Mouse (Mus musculus) adrenal gland, postnatal 25 days (tissue): ENCODE data around the gene Gfap. TPM values are rescaled to one million over a fixed set of nuclear protein-coding genes. Genes with fewer than 3 reads are reported as not detected.

Source experiments
- DNase-seq: peaks from one replicate; pipeline ENCODE4 v3.0.0; 2021; ENCODE audit warnings: mixed read lengths
- total RNA-seq: library from RNA; stranded (reverse); gene quantifications from 2 replicates; pipeline ENCODE4 v1.2.3, GENCODE M21; 2021

Gene Gfap
- total RNA-seq, 1 experiment from 2014 or later: 0.36 TPM

DNA sequence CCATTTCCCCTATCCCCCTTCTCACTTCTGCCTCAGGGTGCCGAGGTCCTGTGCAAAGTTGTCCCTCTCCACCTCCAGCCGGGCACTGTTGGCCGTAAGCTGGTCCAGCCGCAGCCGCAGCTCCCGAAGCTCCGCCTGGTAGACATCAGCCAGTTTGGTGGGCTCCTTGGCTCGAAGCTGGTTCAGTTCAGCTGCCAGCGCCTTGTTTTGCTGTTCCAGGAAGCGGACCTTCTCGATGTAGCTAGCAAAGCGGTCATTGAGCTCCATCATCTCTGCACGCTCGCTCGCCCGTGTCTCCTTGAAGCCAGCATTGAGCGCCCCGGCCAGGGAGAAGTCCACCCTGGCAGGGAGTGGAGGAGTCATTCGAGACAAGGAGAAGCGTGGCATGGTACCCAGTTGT is 4.1 kb downstream of the Gfap start:
- no peak for DNase-seq

DNA sequence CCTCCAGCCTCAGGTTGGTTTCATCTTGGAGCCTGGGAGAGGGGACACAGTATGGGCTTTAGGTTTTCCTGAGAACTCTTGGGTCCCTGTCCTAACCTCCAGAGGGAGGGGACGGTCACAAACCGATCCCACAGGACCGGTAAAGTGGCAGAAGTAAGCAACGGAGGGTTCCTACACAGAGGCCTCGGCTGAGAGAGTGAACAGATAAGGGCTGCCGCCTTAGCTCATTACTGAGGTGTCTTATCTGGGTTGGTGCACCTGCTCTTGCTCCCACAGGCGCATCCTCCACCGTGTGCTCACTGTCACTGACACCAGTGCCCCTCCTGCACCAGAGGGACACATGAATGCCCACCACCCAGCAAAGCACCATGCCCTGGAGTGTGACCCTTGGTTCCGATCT is 4.9 kb downstream of the Gfap start:
- no peak for DNase-seq

- DNase-seq: no peak
These were observed 6.0 kb downstream of the Gfap start for GRCm38 (mm10) chr11:102894716-102895115.

GRCm38 (mm10) chr11:102893015-102893651 is 7.6 kb downstream of the Gfap start:
- peak; percentile 55 for DNase-seq

DNA sequence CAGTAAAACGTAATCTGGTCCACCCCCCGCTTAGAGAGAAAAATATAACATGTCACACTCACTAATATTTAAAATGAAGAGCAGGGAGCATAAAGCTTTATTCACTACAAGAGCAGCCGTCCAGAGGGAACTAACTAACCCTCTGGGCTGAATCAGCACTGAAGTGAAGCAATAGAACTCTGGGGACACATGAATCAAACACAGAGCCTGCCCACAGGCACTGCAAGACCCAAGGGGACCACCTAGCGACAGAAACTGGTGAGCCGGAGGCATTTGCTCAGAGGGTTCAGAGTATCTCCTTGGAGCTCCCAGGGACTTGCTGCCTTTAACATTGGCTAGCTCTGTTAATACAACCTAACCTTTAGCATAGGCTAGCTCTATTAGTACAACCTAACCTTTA is 10.6 kb downstream of the Gfap start:
- no peak for DNase-seq

DNA sequence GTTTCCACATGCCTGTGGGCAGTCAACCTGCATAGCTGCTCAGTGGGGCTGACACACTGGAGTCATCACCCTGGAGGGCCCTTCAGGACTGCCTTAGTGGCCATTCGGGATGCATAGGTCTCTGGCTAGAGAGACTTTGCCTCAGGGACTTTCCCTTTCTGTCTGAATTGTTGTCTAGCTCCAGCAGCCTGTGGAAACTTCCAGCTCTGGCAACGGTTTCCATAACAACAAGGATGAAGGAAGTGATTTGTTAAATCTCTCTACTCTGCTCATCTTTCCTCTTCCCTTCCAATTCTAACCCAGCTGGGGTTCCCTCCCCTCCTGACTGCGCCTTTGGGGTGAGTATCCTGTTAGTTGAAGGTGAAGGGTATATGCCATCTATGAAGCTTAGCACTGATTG is 12.6 kb downstream of the Gfap start:
- no peak for DNase-seq

- no peak for DNase-seq
These were observed 13.3 kb downstream of the Gfap start for GRCm38 (mm10) chr11:102887433-102887832.

DNA sequence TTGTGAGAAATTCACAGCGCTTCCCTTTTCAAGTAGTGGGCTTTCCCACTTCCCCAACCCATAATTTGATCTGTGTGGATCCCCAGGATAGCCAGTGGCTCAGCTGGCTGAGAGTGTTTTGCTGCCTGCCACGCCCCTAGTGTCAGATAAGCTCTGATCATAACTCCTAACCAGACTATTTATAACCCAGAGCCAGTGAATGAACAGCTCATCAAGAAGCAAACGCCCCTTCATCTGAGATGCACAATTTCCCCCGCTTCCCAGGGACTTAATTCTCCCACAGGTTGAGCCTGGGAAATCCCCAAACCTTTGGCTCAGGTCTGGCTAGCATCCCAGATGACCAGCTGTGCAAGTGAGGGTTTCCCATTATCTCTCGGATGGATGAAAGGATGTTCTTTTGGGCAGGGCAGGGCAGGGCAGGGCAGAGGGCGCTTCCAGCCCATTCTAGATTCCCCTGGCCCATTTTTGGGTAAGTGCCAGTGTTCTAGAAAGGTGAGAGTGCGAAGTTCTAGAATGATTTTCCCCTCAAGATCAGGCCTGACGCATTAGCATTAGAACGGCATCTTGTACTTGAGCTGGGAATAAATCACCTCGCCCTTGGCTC is 16.0 kb downstream of the Gfap start, which contains the start of gene Fam187a:
TSS of gene Fam187a (plus strand) at position 554 of the 604 bp plus-strand sequence.
- DNase-seq: no peak

DNA sequence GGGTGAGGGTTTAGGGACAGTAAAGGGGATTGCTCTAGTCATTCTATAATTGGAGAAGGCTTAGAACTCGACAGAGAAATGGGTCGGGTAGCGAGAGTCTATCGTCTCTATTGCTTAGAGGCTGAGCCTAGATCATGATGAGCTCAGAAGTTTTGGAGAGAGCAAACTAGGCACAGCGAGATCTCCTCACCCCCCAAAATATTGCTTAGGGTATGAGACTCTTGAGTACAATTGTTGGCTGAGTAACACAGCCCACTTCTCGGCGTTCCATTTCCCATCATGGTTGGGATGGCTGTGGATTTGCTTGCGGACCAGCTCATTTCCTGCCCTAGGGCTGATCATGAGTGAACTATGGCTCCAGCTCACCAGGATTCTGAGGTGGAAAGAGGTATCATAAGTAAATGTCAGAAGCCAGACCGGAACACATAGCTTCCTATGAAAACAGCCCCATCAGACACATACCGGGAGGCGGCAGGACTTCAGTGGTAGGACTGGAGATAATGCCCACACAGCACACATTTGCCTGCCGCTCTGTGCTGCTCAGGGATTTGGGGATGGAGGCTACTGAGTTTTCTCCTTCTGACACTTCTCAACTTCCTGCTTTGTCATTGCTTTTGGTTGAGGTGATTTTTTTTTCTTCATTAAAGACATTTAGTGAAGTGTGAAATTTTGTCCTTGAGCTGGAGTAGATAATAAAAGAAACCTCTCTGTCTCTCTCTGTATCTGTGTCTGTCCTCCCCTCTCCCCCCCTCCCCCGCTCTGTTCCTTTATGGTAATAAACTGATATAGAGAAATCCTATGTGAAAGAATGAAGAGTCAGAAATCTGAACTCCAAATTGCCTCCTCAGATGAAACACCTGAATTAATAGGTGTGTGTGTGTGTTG is 19.2 kb downstream of the Gfap start:
- DNase-seq: no peak

DNA sequence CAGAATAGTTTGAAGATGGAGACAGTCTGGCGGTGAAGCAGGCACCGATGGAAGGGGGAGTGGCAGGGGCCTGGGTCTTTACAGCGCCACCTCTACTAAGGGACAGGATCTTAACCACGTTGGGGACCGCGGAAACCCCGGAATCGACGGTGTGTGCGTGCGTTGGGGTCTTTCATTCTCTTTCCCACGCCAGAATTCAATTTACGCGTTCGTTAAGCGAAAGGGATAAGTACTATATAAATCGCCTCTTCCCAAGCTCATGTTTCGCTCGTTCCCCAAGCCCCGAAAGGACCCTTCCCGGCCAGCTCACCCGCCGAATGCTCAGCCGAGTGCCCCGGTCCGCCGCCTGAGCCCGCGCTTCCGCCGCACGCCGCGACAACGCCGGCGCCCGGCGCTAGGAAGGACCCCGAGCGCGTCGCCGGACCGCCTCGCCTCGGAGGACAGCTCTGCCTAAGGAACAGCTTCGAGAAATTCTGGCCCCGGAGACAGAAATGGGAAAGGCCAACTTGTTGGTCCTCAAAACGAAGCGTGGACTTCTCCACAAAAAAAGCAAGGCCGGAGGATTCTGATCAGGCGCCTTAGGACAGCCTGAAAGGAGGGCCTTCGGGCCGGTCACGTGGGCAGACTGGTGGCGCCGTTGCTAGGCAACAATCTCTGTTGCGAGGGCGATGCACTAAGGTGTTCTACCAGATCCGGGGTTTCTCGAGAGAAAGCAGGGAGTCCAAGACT is 20.0 kb downstream of the Gfap start, which contains the start of the genes Eftud2 and Ccdc103:
TSS of gene Eftud2 (minus strand) at position 401 of the 729 bp plus-strand sequence.
TSS of gene Ccdc103 (plus strand) at position 620 of the 729 bp plus-strand sequence.
- peak; percentile 90 for DNase-seq

DNA sequence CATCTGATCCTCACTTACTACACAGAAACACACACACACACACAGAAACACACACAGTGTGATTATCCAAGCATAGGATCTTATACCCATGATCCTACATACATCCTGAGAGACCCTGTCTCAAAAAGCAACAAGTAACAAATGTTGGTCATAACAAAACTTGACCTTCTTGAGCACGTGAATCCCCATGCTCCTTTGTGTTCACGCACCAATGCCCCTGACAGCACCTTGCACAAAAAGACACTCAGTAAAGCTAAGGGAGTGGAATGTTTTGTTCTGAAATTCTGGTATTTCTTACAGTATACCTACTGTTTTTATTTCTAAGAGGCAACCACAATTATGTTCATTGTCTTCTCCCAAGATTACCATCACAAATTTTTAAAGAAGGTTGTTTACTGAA is 21.2 kb downstream of the Gfap start:
- DNase-seq: no peak

DNA sequence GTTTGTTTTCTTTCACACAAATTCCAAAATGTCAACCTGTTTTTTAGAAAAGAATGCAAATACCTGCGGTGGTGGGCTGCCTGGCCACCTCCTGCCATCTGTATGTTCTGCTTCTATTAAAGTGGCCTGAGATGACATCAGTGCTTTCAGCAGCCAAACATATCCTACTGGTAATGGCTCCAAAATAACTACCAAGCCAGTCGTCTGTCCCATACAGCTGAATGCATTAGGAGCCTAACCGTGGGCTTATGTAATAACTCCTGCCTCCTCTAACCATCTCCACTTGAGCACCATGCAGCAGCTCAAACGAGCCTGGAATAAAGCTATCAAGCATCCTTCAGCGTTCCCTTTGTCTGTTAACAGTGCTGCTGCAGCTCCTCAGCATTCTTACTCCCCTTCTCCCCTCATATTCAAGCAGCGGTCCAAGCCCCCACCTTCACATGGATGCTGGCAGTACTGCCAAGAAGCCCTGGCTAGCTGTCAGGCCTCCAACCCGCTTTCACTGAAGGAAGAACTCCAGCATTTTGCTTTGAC is 25.8 kb downstream of the Gfap start:
- DNase-seq: no peak

- DNase-seq: peak; percentile 68
These were observed 36.4 kb downstream of the Gfap start for GRCm38 (mm10) chr11:102864272-102864671.

- DNase-seq: no peak
These were observed 40.8 kb downstream of the Gfap start for GRCm38 (mm10) chr11:102859933-102860332.

DNA sequence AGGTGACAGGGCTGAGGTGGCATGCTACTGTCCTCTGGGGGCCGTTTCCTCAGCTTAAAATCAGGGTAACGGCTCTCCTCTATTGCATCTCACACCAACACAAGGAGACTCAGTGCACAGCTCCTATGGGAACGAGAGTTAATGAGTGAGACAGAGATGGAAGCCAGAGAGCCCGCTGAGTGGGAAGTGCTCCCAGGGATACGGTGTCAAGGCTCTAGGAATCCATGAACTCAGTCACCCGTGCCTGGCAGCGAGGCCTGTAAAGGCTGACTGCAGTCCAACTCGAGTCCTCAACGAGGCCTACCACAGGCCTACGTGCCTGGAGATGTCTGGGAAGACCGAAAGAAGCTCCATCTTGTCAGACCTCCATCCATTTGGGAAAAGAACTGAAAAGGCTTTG is 41.8 kb downstream of the Gfap start:
- no peak for DNase-seq

- DNase-seq: no peak
These were observed 44.8 kb downstream of the Gfap start for GRCm38 (mm10) chr11:102855941-102856340.

- DNase-seq: no peak
These were observed 47.0 kb downstream of the Gfap start for GRCm38 (mm10) chr11:102853760-102854159.

- peak; percentile 86 for DNase-seq
These were observed 48.8 kb downstream of the Gfap start for GRCm38 (mm10) chr11:102851883-102852282.

- DNase-seq: peak; percentile 29
These were observed 54.8 kb downstream of the Gfap start for GRCm38 (mm10) chr11:102845926-102846325.

DNA sequence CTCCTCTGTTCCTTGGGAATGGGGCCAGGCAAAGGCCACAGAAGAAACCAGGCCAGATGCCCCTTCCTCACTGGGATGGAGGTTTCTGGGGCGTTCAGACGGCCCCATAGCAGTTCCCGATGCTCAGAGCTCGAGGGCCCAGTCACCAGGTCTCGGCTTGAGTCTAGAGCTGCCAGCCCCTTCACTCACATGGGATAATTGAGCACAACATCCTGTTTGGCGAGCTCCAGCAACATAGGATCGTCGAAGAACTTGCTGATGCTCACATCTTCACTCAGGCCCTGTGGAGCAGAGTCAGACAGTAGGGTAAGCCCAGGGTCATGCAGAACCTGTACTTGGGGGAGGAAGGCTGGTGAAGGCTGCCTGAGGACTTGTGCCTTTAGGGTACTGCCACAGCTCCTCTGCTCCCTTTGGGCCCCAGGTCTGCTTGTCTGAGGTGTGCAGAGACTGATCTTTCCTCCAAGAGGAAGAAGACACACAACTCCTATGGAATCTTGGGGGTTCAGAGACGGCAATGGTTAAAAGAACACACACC is 62.0 kb downstream of the Gfap start:
- DNase-seq: no peak

DNA sequence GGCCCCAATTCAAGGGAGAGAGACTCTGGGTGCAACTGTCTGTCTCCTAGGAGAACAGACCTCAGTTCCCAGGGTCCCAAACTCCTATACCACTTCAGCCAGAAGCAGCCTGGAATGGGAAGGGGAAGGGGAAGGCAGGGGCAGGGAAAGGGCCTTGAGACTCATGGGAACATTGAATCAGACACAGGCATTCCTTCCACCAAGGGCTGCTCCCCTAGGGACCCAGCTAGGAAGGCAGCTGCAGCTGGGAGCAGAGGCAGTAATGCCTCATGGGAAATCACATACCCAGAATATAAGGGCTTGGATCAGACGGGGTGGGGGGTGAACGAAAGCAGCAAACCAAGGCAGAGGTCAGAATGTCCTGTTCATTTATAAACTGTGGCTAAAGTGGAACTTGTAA is 62.6 kb downstream of the Gfap start:
- no peak for DNase-seq

DNA sequence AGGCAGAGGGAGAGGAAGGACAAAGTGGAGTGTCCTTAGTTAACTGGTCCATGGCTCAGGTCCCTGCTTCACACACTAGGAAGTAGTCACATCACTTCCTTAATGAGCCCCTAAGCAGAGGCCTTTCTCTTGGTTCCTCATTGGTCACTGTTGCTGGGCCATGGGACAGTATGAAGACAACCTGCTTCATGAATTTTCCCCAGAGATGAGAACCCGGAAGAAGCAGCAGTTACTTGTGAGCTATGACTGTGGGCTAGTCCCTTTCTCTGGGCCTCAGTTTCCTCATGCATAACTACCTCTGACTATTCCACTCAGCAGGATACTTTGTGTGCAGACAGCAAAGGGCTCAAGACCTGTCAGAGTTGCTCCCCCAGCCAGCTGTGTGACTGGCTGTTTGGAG is 63.3 kb downstream of the Gfap start:
- DNase-seq: no peak
